Mouse (Mus musculus) CD4-positive, CD25-positive, alpha-beta regulatory T cell (primary cell): Measurements from ENCODE around the gene Prkcb. TPM values are rescaled to one million over a fixed set of nuclear protein-coding genes. Genes with fewer than 3 reads are reported as not detected.

ENCODE experiments used
- polyA plus RNA-seq: library from polyadenylated mRNA; unstranded; fragments of 100-300 nt; shearing (Covaris generic); gene quantifications from one replicate; pipeline ENCODE4 v1.2.1, GENCODE M21; 2017

Prkcb gene
- 122 TPM for polyA plus RNA-seq

GRCm38 (mm10) chr7:122288605-122289242 lies at the start of gene Prkcb:
Gene Prkcb (plus strand): TSS chr7:122288751.

GRCm38 (mm10) chr7:122670442-122670872 lies 381.9 kb downstream of the Prkcb start, which contains the start of gene Cacng3:
Gene Cacng3 (plus strand): TSS chr7:122670492.

Other genes starting within 250 kb of the Prkcb start
- 44.4 TPM for gene Ubfd1, start 221.6 kb upstream of the Prkcb start, polyA plus RNA-seq
- 20.9 TPM for gene Ears2, start 221.5 kb upstream of the Prkcb start, polyA plus RNA-seq
- gene Ndufab1, start 186.9 kb upstream of the Prkcb start, polyA plus RNA-seq = 192 TPM
- gene Palb2, start 155.8 kb upstream of the Prkcb start, polyA plus RNA-seq = 9.3 TPM
- 136 TPM for gene Dctn5, start 155.7 kb upstream of the Prkcb start, polyA plus RNA-seq
- gene Plk1, start 129.3 kb upstream of the Prkcb start, polyA plus RNA-seq = 3.5 TPM
- not detected for gene Ern2, start 102.5 kb upstream of the Prkcb start, polyA plus RNA-seq
- not detected for gene Chp2, start 69.3 kb upstream of the Prkcb start, polyA plus RNA-seq